16 mouse cellular contexts compared by ENCODE assay signal in genomic region chr11:120731395-120731794, GRCm38 (mm10). TPM values are rescaled to one million over a fixed set of nuclear protein-coding genes. Genes with fewer than 3 reads are reported as not detected.
DNase-seq lines count a peak whose midpoint lies in the region; ATAC-seq and TF ChIP-seq lines count a peak whose summit lies in the region.
"Had no signal": no experiment of that assay in that cellular context is flagged by ENCODE, and none has a peak within 500 bp of the region (broad histone marks: within the 10 kb centered on the region; RNA-seq: fewer than 3 reads in every experiment).

No protein-coding gene starts in this region.

- no peaks in the 10 kb centered on the region for H3K36me3 ChIP-seq in heart, embryonic 16.5 days (ENCODE audit: control insufficient read depth, insufficient read depth)
- H3K36me3 ChIP-seq in thymus, adult 2 months (ENCODE audit: control insufficient read depth, insufficient read depth, low read length), result no peaks in the 10 kb centered on the region
- H3K36me3 ChIP-seq in limb, embryonic 15.5 days, result no peaks in the 10 kb centered on the region
- H3K36me3 ChIP-seq: liver, embryonic 15.5 days had no signal

- H3K9me3 ChIP-seq in heart, embryonic 16.5 days (replicated peaks; ENCODE audit: control insufficient read depth, low read length), result no peaks in the 10 kb centered on the region
- no peaks in the 10 kb centered on the region for H3K9me3 ChIP-seq in limb, embryonic 15.5 days
- H3K9me3 ChIP-seq: liver, embryonic 15.5 days had no signal

- 0 out of 2 replicates have a peak overlapping the region, but pooled peaks have one; percentile 31 for H3K27ac ChIP-seq in heart, embryonic 16.5 days (ENCODE audit: low read length)
- H3K27ac ChIP-seq in thymus, adult 2 months (ENCODE audit: control insufficient read depth, insufficient read depth, low read length), result peak overlapping the region; percentile 19; the same call in 1 of the 2 replicates
- H3K27ac ChIP-seq in limb, embryonic 15.5 days, result peak overlapping the region; percentile 66
- H3K27ac ChIP-seq in left cerebral cortex, adult 2 months, result no peak overlapping the region
- H3K27ac ChIP-seq: layer of hippocampus, adult 2 months; liver, embryonic 15.5 days had no signal

- no peak for ATAC-seq in heart, embryonic 16.5 days (replicated peaks; ENCODE audit: extremely low read depth, insufficient read depth, low FRiP score)
- ATAC-seq in limb, embryonic 15.5 days (ENCODE audit: insufficient number of reproducible peaks, low FRiP score, low TSS enrichment, low read depth), result no peak
- ATAC-seq: forebrain, postnatal 0 days had no signal

- no peak overlapping the region for H3K4me3 ChIP-seq in heart, embryonic 16.5 days (ENCODE audit: low read length)
- H3K4me3 ChIP-seq in thymus, adult 2 months (ENCODE audit: control insufficient read depth, insufficient read depth, low read length), result no peak overlapping the region
- no peak overlapping the region for H3K4me3 ChIP-seq in limb, embryonic 15.5 days
- no peak overlapping the region for H3K4me3 ChIP-seq in left cerebral cortex, adult 2 months
- H3K4me3 ChIP-seq: layer of hippocampus, adult 2 months; liver, embryonic 15.5 days had no signal

- H3K4me2 ChIP-seq in heart, embryonic 16.5 days (ENCODE audit: low read depth, low read length), result no peak overlapping the region
- no peak overlapping the region; the same call in 1 of the 2 replicates for H3K4me2 ChIP-seq in limb, embryonic 15.5 days
- H3K4me2 ChIP-seq: liver, embryonic 15.5 days had no signal

- no peak for DNase-seq in heart, postnatal 10 days
- no peak for DNase-seq in thymus, adult 2 months
- no peak for DNase-seq in thymus, postnatal 36 days
- DNase-seq in layer of hippocampus, adult 8-10 months (ENCODE audit: low spot score in 2 of 2), result no peak
- DNase-seq in left cerebral cortex, adult 2 months (ENCODE audit: extremely low spot score in 1 of 2, low spot score in 2 of 2), result no peak
- DNase-seq: adrenal gland, adult 2 months; B cell, adult 2 months; cerebellum, adult 8-10 months; forebrain, postnatal 0 days; midbrain, embryonic 14.5 days; thymus, postnatal 4 days had no signal

- peaks cover 7% of the 10 kb centered on the region for H3K4me1 ChIP-seq in heart, embryonic 16.5 days (ENCODE audit: control insufficient read depth, insufficient read depth, low read length)
- peaks cover 9% of the 10 kb centered on the region for H3K4me1 ChIP-seq in thymus, adult 2 months (replicated peaks; ENCODE audit: control insufficient read depth, insufficient read depth, low read length)
- H3K4me1 ChIP-seq in limb, embryonic 15.5 days, result peaks cover 34% of the 10 kb centered on the region

- no peak for TF ChIP-seq CTCF in thymus, adult 2 months (IDR thresholded peaks at IDR 0.05; ENCODE audit: borderline replicate concordance, control insufficient read depth, extremely low read depth, insufficient read depth, low read length, poor library complexity)
- TF ChIP-seq CTCF in left cerebral cortex, adult 2 months (IDR thresholded peaks at IDR 0.05), result no peak

- TF ChIP-seq POLR2A in thymus, adult 2 months (IDR thresholded peaks at IDR 0.05; ENCODE audit: control insufficient read depth, extremely low read depth, insufficient read depth, low read length, poor library complexity), result no peak

- no peak overlapping the region for H3K9ac ChIP-seq in heart, embryonic 16.5 days (ENCODE audit: low read length)
- no peak overlapping the region for H3K9ac ChIP-seq in limb, embryonic 15.5 days
- H3K9ac ChIP-seq: forebrain, postnatal 0 days; liver, embryonic 15.5 days had no signal

- H3K27me3 ChIP-seq in heart, embryonic 16.5 days (ENCODE audit: control insufficient read depth, insufficient read depth, low read length), result no peaks in the 10 kb centered on the region
- no peaks in the 10 kb centered on the region; the same call in 1 of the 2 replicates for H3K27me3 ChIP-seq in thymus, adult 2 months (ENCODE audit: control insufficient read depth, insufficient read depth, low read length)
- 0 out of 2 replicates have a peak, but pooled peaks cover 2% of the 10 kb centered on the region for H3K27me3 ChIP-seq in limb, embryonic 15.5 days

- intact Hi-C loops in heart, postnatal 10 days (cut with DNase I), result no loop called here
- intact Hi-C loops in left cerebral cortex, adult 2 months (cut with DNase I), result no loop called here

- 91% methylated on average over 1 of the region's 1 CpGs for WGBS in heart, embryonic 16.5 days
- WGBS in thymus, adult 2 months, result 94% methylated on average over 1 of the region's 1 CpGs
- 80% methylated on average over 1 of the region's 1 CpGs for WGBS in limb, embryonic 15.5 days

RNA-seq across cellular contexts. Expression of gene Cbr2, which starts 0.5 kb away (rescaled TPM):
- polyA plus RNA-seq in heart, embryonic 16.5 days (2015; fragmentation: Nextera tagmentation; extraction: Ambion mirVana), result 54.8 and 59.4 TPM in 2 replicates
- 10 to 100 TPM in 1 of 2 experiments, 1 to 10 TPM in 1; 8.3 to 14.4 TPM for total RNA-seq in heart, postnatal 10 days (2021)
- 426 and 617 TPM in 2 replicates for polyA plus RNA-seq in thymus, adult 2 months (2012; rRNA removed)
- 12.6 and 16.7 TPM in 2 replicates for polyA plus RNA-seq in limb, embryonic 15.5 days (2015; fragmentation: Nextera tagmentation; extraction: Ambion mirVana)
- 1 to 10 TPM; 1.6 to 3.7 (median 2.5) TPM for total RNA-seq in layer of hippocampus, adult 8-10 months (2022)
- 1 to 10 TPM; 1.9 to 3.0 TPM for total RNA-seq in left cerebral cortex, adult 2 months (2021)
- total RNA-seq: hematopoietic stem cell, adult 5-6 weeks had no signal

RNA-seq across cellular contexts. Expression of gene Dcxr, which starts 4.3 kb away (rescaled TPM):
- polyA plus RNA-seq in heart, embryonic 16.5 days (2015; fragmentation: Nextera tagmentation; extraction: Ambion mirVana), result 15.3 and 17.1 TPM in 2 replicates
- 1 to 10 TPM; 3.2 to 4.1 TPM for total RNA-seq in heart, postnatal 10 days (2021)
- polyA plus RNA-seq in thymus, adult 2 months (2012; rRNA removed), result 78.4 and 126 TPM in 2 replicates
- 18.2 and 20.2 TPM in 2 replicates for polyA plus RNA-seq in limb, embryonic 15.5 days (2015; fragmentation: Nextera tagmentation; extraction: Ambion mirVana)
- total RNA-seq in layer of hippocampus, adult 8-10 months (2022), result 10 to 100 TPM in 3 of 4 experiments, 1 to 10 TPM in 1; 8.7 to 21.6 (median 14.5) TPM
- 1 to 10 TPM; 7.1 to 8.4 TPM for total RNA-seq in left cerebral cortex, adult 2 months (2021)

RNA-seq across cellular contexts. Expression of gene Rac3, which starts 10.1 kb away (rescaled TPM):
- polyA plus RNA-seq in heart, embryonic 16.5 days (2015; fragmentation: Nextera tagmentation; extraction: Ambion mirVana), result 8.7 and 10.6 TPM in 2 replicates
- 1 to 10 TPM; 1.4 to 1.7 TPM for total RNA-seq in heart, postnatal 10 days (2021)
- polyA plus RNA-seq in thymus, adult 2 months (2012; rRNA removed), result 22.8 and 26.3 TPM in 2 replicates
- 44.4 and 56.4 TPM in 2 replicates for polyA plus RNA-seq in limb, embryonic 15.5 days (2015; fragmentation: Nextera tagmentation; extraction: Ambion mirVana)
- 10 to 100 TPM; 33.5 to 43.1 (median 37.5) TPM for total RNA-seq in layer of hippocampus, adult 8-10 months (2022)
- 10 to 100 TPM; 34.0 to 39.6 TPM for total RNA-seq in left cerebral cortex, adult 2 months (2021)
- total RNA-seq: hematopoietic stem cell, adult 5-6 weeks had no signal

RNA-seq across cellular contexts. Expression of gene Lrrc45, which starts 17.7 kb away (rescaled TPM):
- 34.1 and 34.8 TPM in 2 replicates for polyA plus RNA-seq in heart, embryonic 16.5 days (2015; fragmentation: Nextera tagmentation; extraction: Ambion mirVana)
- 10 to 100 TPM in 1 of 2 experiments, 1 to 10 TPM in 1; 9.7 to 10.1 TPM for total RNA-seq in heart, postnatal 10 days (2021)
- polyA plus RNA-seq in thymus, adult 2 months (2012; rRNA removed), result 69.2 and 77.3 TPM in 2 replicates
- 63.7 and 65.9 TPM in 2 replicates for polyA plus RNA-seq in limb, embryonic 15.5 days (2015; fragmentation: Nextera tagmentation; extraction: Ambion mirVana)
- total RNA-seq in layer of hippocampus, adult 8-10 months (2022), result 10 to 100 TPM; 51.1 to 67.4 (median 65.7) TPM
- total RNA-seq in left cerebral cortex, adult 2 months (2021), result 10 to 100 TPM; 61.4 to 62.3 TPM

RNA-seq across cellular contexts. Expression of gene Cenpx, which starts 17.9 kb away (rescaled TPM):
- polyA plus RNA-seq in heart, embryonic 16.5 days (2015; fragmentation: Nextera tagmentation; extraction: Ambion mirVana), result 107 and 112 TPM in 2 replicates
- total RNA-seq in heart, postnatal 10 days (2021), result 10 to 100 TPM; 38.1 to 40.6 TPM
- 103 and 112 TPM in 2 replicates for polyA plus RNA-seq in thymus, adult 2 months (2012; rRNA removed)
- polyA plus RNA-seq in limb, embryonic 15.5 days (2015; fragmentation: Nextera tagmentation; extraction: Ambion mirVana), result 156 and 166 TPM in 2 replicates
- 10 to 100 TPM; 12.9 to 22.1 (median 17.2) TPM for total RNA-seq in layer of hippocampus, adult 8-10 months (2022)
- 10 to 100 TPM; 18.9 to 21.3 TPM for total RNA-seq in left cerebral cortex, adult 2 months (2021)

Comparison
In these comparisons a context has a peak if more than half of its experiments do, and no peak if none do; other contexts are left out.
1. RNA of gene Rac3, which starts 10.1 kb away (total RNA-seq): 34.0 to 39.6 TPM in left cerebral cortex, adult 2 months and 33.5 to 43.1 TPM in layer of hippocampus, adult 8-10 months; 1.4 to 1.7 TPM in heart, postnatal 10 days; every median in the first group is over 10 times any median in the second.